Mouse (Mus musculus) forebrain, embryonic 14.5 days (tissue): Measurements from ENCODE around the gene Fam71f1. TPM values are rescaled to one million over a fixed set of nuclear protein-coding genes. Genes with fewer than 3 reads are reported as not detected.

Experiments
- ATAC-seq: fragments of 200-750 bp; cut with Nextera tagmentation; 2 replicates; pipeline ENCODE4 v1.8.0; 2017; ENCODE audit warnings: mild to moderate bottlenecking, moderate library complexity
- DNase-seq: peaks from one replicate; pipeline ENCODE4 v3.0.0-alpha.2; 2015; ENCODE audit warnings: low spot score
- H3K27ac ChIP-seq: fragments of 300-500 bp; sonication (generic); 2 replicates; pipeline ENCODE4 v1.5.1; 2014; ENCODE audit warnings: low read depth, mild to moderate bottlenecking, control low read depth, low read length, moderate library complexity
- H3K27me3 ChIP-seq: fragments of 300-500 bp; sonication (generic); replicated peaks from 2 replicates; pipeline ENCODE4 v1.6.1; 2014; ENCODE audit warnings: low read length, control low read depth, mixed read lengths; ENCODE audit not compliant: control insufficient read depth, insufficient read depth
- H3K36me3 ChIP-seq: fragments of 300-500 bp; sonication (generic); 2 replicates; pipeline ENCODE4 v1.6.1; 2014; ENCODE audit warnings: low read length, control low read depth; ENCODE audit not compliant: control insufficient read depth, insufficient read depth
- H3K4me1 ChIP-seq: fragments of 300-500 bp; sonication (generic); 2 replicates; pipeline ENCODE4 v1.6.1; 2014; ENCODE audit warnings: antibody characterized with exemption, low read length, control low read depth; ENCODE audit not compliant: control insufficient read depth, insufficient read depth
- H3K4me2 ChIP-seq: fragments of 300-500 bp; sonication (generic); 2 replicates; pipeline ENCODE4 v1.6.1; 2014; ENCODE audit warnings: mild to moderate bottlenecking, control low read depth, low read length
- H3K4me3 ChIP-seq: fragments of 300-500 bp; sonication (generic); 2 replicates; pipeline ENCODE4 v1.5.1; 2014; ENCODE audit warnings: low read depth, low read length, control low read depth
- H3K9ac ChIP-seq: fragments of 300-500 bp; sonication (generic); 2 replicates; pipeline ENCODE4 v1.6.1; 2014; ENCODE audit warnings: mild to moderate bottlenecking, low read length, control low read depth, moderate library complexity
- H3K9me3 ChIP-seq: fragments of 300-500 bp; sonication (generic); replicated peaks from 2 replicates; pipeline ENCODE4 v1.6.1; 2016; ENCODE audit warnings: low read length, control low read depth, mixed read lengths; ENCODE audit not compliant: control insufficient read depth
- WGBS: fragments of 180-500 bp; shearing (Covaris S2); extraction: QIAGEN DNeasy Blood & Tissue Kit; methylation state at CpG from one replicate; pipeline ENCODE4 v1.1.7; 2014; 5-methylcytosine and 5-hydroxymethylcytosine counted together
- polyA plus RNA-seq: library from polyadenylated mRNA; unstranded; fragments of >200 nt; fragmentation: Nextera tagmentation; extraction: Ambion mirVana; gene quantifications from 2 replicates; pipeline ENCODE4 v1.2.1, GENCODE M21; 2014

Fam71f1 gene
- polyA plus RNA-seq, 1 experiment from 2014 or later = not detected

DNA sequence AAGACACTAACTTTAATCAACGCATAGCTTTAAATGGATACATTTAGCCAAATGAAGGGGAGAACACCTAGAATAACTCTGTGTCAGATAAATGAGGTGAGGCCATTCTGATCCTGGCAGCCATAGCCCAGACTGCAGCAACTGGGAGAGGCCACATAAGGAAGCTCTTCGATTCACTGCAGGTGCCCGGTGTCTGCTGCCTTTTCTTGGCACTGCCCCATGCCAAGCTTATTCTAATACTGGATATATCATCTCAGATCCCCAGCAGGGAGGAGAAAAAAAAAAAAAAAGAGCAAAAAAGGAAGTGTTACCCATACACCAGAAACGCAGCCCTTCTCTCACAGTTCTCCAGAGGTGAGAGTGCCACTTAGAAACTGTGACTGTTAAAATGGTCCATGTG, 58.4 kb downstream of the Fam71f1 start:
- H3K27me3 ChIP-seq = no peaks in the 10 kb centered on the region
- no peak overlapping the region for H3K4me3 ChIP-seq
- H3K9me3 ChIP-seq = no peaks in the 10 kb centered on the region
- DNase-seq (no peak), ATAC-seq (no peak)
- 91% methylated on average over 4 of the region's 4 CpGs for WGBS
- H3K9ac ChIP-seq = no peak overlapping the region
- H3K36me3 ChIP-seq = peaks cover 51% of the 10 kb centered on the region
- no peaks in the 10 kb centered on the region for H3K4me1 ChIP-seq
- H3K27ac ChIP-seq = no peak overlapping the region
- H3K4me2 ChIP-seq = no peak overlapping the region

DNA sequence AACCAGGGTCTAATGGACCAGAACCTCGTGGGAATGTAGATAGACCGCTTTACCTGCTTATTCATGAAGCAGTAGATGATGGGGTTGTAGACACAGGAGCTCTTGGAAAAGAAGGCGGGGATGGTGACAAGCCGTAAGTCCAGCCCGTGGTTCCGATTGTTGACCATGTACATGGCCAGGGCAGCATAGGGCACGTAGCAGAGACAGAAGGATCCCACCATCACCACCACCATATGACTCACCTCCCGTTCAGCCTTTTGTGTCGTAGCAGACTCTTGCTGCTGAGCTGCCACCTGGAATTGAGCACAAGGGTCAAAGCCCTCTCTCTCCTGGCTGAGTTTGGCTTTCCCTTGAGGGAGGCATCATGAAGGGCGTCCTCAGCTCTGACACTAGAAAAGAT, 59.7 kb downstream of the Fam71f1 start:
- Histone ChIP-seq H3K4me1 (no peaks in the 10 kb centered on the region), H3K4me2 (no peak overlapping the region), H3K27me3 (no peaks in the 10 kb centered on the region), H3K9ac (no peak overlapping the region), H3K27ac (no peak overlapping the region), H3K4me3 (no peak overlapping the region), H3K9me3 (no peaks in the 10 kb centered on the region), H3K36me3 (peaks cover 39% of the 10 kb centered on the region)
- ATAC-seq (no peak), DNase-seq (no peak)
- WGBS = 97% methylated on average over 10 of the region's 10 CpGs

DNA sequence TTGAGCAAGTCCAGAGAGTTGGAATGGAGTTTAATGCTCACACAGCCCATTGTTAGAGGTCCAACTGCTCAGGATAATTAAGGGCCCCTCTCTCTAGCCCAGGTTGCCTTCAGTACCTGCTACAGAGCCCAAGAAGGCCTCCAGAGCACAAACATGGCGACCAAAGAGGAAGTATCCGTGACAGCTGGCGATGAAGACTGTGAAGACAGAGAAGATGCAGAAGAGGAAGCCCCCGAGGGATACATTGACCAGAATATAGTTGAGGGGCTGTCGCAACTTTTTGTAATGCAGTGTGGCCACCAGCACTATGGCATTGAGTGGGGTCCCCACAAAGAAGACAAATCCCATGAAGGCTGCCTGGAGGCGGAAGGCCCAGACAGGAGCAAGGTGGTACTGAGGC, 61.0 kb downstream of the Fam71f1 start:
- no peak overlapping the region for H3K4me2 ChIP-seq
- 94% methylated on average over 6 of the region's 6 CpGs for WGBS
- no peak overlapping the region for H3K4me3 ChIP-seq
- DNase-seq (no peak), ATAC-seq (no peak)
- H3K36me3 ChIP-seq = peaks cover 27% of the 10 kb centered on the region
- H3K4me1 ChIP-seq = no peaks in the 10 kb centered on the region
- H3K27ac ChIP-seq = no peak overlapping the region
- H3K9me3 ChIP-seq = no peaks in the 10 kb centered on the region
- no peaks in the 10 kb centered on the region for H3K27me3 ChIP-seq
- H3K9ac ChIP-seq = no peak overlapping the region

DNA sequence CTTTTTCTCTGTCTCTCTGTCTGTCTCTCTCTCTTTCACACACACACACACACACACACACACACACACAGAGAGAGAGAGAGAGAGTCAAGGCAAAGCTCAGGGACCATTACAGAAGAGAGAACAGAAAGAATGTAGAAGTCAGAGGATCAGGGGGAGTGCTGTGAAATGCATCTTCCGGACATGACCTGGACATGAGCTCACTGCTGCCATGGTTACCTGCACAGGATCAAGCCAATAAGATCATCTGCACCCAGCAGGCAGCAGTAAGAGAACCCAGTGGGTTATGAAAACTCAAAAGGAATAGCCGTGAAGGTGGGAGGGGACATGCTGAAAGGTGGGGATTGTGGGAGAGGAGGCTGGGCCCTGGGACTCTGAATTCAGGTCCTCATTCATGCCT, 63.5 kb downstream of the Fam71f1 start:
- H3K36me3 ChIP-seq = peaks cover 3% of the 10 kb centered on the region; the same call in 1 of the 2 replicates
- no peak overlapping the region for H3K4me2 ChIP-seq
- no peak for DNase-seq
- H3K27ac ChIP-seq = no peak overlapping the region
- H3K9me3 ChIP-seq = no peaks in the 10 kb centered on the region
- WGBS = 42% methylated on average over 2 of the region's 2 CpGs
- no peak overlapping the region for H3K4me3 ChIP-seq
- no peaks in the 10 kb centered on the region for H3K27me3 ChIP-seq
- no peak for ATAC-seq
- no peak overlapping the region for H3K9ac ChIP-seq
- 0 out of 2 replicates have a peak, but pooled peaks cover under 1% of the 10 kb centered on the region for H3K4me1 ChIP-seq

Other genes with a start within 250 kb of the Fam71f1 start
- 34.3 and 36.6 TPM in 2 replicates for gene Rbm28, start 154.1 kb upstream of the Fam71f1 start, polyA plus RNA-seq
- gene Prrt4, start 139.6 kb upstream of the Fam71f1 start, polyA plus RNA-seq = 1.9 and 3.8 TPM in 2 replicates
- gene Impdh1, start 102.8 kb upstream of the Fam71f1 start, polyA plus RNA-seq = 34.5 and 50.2 TPM in 2 replicates
- gene Hilpda, start 46.7 kb upstream of the Fam71f1 start, polyA plus RNA-seq = 46.6 and 54.6 TPM in 2 replicates
- gene Fam71f2, start 39.5 kb upstream of the Fam71f1 start, polyA plus RNA-seq = 0.53 and 1.0 TPM in 2 replicates
- 196 and 210 TPM in 2 replicates for gene Calu, start 28.9 kb downstream of the Fam71f1 start, polyA plus RNA-seq
- gene Opn1sw, start 69.3 kb downstream of the Fam71f1 start, polyA plus RNA-seq = 0.17 and 0.33 TPM in 2 replicates
- gene Ccdc136, start 77.2 kb downstream of the Fam71f1 start, polyA plus RNA-seq = 40.2 and 42.2 TPM in 2 replicates
- gene Flnc, start 114.1 kb downstream of the Fam71f1 start, polyA plus RNA-seq = 1.1 and 2.5 TPM in 2 replicates
- gene Atp6v1f, start 148.6 kb downstream of the Fam71f1 start, polyA plus RNA-seq = 340 and 395 TPM in 2 replicates
- gene Atp6v1fnb, start 152.3 kb downstream of the Fam71f1 start, polyA plus RNA-seq = 0.27 TPM in 1 of 2 replicates, not detected in the other
- gene Kcp, start 188.8 kb downstream of the Fam71f1 start, polyA plus RNA-seq = 5.8 and 10.6 TPM in 2 replicates
- gene Irf5, start 207.5 kb downstream of the Fam71f1 start, polyA plus RNA-seq = 0.98 and 1.4 TPM in 2 replicates